Mouse (Mus musculus) liver, adult (tissue): ENCODE results near the gene Tm7sf2.

Experiments
- GATA4 ChIP-seq: IDR thresholded peaks from 2 replicates; pipeline ENCODE4 v1.6.1; 2014; ENCODE audit warnings: mild to moderate bottlenecking, low read length; ENCODE audit not compliant: insufficient replicate concordance

Tm7sf2 gene

DNA sequence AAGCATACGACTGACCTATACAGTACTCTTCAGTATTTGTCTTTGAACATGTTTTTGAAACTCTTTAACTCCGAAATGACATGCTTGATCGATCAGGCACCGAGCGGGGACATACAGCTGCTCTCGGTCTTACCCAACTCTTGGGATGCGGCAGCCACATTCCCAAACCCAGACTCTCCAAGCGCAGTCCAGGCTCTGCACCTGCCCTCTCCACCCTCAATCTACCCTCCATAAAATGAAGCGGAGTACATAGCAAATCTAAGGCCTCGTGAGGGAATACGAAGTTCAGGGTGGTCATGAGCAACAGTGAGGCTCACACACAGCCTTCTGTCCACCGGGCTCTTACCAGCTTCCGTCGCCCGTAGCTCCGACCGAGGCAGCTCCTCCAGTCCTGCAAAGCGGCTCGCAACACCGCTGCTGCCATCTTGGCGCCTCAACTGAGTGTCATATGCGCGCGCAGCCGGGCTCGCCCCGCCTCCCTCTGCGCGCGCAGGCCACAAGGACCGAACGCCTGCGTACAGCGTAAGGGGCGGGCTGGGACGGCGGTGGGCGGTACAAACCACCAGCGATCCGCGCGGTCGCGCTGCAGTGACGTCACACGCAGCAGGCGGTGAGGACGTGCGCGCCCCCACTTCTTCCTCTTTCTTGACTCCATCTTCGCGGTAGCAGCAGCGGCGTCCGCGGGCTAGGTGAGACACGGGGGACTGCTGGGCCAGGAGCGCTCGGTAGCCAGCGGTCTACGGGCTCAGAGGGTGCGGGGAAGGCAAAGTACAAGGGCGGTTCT is 10.7 kb downstream of the Tm7sf2 start, which contains the start of the genes Mrpl49 and Fau:
TSS of gene Mrpl49 (minus strand) at position 473 of the 784 bp plus-strand sequence.
TSS of gene Fau (plus strand) at position 532 of the 784 bp plus-strand sequence.
- TF ChIP-seq GATA4, result peak; percentile 61; the same call in 1 of the 2 replicates

DNA sequence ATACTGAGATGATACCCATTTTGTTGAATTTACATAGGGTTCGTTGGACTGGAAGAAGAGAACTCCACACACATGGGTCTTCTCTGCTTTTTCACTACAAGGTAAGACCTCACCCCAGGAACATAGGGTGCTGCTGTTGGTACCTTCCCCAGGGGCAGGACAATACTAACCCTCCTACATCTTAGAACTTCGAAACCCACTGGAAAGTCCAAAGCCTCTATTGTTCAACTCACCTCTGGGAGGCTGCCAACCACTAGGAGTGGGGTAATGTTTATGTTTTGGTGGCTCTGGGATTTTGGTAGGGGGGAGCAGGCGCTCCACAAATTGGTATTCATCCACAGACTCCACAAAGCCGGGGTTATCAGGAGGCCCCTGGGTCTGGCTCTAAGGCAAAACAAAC is 11.5 kb downstream of the Tm7sf2 start:
- TF ChIP-seq GATA4, result no peak

DNA sequence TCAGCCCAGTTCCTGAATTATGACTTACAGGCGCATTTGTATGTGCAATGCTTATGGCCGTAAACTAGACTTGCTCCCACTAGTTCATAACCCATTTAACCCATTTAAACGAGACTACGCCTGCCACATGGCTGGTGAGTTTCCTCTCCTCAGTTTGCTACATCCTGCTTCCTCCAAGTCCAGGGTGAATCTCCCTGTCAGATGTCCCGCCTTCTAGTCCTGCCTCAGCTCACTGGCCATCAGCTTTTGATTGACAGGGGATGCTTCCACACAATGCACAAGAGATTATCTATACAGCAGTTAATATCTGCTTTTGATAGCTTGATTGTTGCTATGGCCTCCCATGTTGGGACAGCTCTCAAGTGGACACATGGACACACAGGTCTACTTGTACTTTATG is 13.9 kb downstream of the Tm7sf2 start:
- no peak for TF ChIP-seq GATA4

DNA sequence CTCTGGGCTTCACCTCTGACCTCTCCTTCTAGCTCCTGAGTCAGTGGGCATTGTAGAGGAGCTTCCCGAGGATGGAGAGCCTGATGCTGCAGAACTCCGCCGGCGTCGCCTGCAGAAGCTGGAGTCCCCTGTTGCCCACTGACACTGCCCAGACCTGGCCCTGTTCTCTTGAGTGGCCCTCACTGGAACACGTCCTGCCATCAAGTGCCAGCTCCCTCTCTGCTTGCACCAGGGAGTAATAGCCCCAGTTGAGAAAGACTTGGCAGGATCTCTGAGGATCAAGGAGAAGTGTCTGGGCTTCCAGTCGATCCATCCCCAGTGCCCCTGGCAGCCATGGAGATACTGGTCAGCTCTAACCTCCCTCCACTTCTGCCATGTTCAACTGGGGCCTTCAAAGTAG is 15.7 kb downstream of the Tm7sf2 start:
- no peak for TF ChIP-seq GATA4

DNA sequence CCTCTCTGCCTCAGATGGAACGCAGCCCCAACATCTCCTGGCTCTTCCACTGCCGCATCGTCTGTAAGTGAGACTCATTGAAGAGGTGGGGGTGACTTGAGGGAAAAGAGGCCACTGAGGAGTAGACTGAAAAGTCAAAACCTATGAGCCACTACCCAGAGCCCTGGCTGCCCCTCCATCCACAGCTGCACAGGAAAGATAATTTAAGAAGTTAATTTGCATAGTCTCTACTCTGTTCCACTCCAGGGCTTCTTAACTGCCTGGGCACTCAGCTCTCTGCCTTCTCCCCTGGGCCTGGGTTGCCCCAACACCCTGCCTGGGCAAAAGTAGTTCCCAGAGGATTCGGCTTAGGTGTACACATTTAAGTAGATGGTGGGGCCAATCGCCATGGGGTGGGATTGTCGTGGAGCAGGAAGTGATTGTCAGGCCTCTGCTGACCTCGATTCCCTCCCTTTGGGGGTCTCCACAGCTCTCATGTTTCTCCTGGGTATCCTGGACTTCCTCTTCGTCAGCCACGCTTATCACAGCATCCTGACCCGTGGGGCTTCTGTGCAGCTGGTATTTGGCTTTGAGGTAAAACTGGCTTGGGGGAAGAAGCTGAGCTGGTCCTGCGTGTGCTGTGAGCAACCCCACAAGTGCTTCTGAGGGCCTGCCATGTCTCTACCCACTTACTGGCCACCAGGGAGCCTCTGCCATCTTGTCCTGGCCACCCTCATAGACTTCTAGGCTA is 19.3 kb downstream of the Tm7sf2 start:
- TF ChIP-seq GATA4, result no peak

DNA sequence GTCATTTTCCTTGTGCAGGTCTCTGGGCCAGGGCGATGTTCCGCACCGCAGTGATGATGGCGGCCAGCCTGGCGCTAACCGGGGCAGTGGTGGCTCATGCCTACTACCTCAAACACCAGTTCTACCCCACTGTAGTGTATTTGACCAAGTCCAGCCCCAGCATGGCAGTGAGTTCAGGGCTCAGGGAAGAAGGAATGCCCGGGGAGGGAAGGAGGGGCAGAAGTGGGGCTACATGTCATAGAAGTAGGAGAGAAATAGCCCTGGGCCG is 20.3 kb downstream of the Tm7sf2 start:
- TF ChIP-seq GATA4, result no peak

DNA sequence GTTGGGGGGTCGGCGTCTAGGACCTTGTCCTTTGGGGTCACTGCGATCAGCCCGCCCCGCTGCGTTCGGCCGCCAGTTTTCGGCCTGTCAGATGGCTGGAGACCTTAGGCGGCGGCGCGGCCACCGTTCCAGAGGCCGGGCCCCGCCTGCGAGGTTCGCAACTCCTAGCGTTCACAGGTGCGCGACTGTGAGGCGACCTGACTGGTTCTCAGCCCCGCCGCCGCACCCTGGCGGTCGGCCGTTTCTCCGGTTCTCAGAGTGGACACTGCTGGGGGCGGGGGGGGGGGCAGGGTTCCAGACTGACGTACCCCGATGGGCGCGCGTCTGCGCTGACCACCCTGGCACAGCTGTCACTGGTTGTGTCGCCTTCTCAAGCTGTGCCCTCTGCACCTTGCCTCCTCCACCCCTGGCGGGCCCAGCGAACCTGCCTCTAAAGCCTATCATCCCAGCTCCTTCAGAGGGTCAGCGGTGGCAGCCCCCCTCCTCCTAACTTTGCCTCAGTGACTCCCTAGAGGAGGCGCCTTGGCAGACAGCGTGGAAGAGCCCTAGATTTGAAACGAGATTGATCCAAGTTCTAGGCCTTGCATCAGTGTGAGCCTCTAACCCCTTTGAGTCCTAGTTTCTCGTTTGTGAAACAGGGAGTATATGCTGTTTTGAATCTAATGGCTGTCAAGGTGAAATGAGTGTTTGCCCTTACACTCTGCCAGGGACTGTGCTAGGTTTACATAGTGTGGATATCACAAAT is 20.8 kb downstream of the Tm7sf2 start:
- no peak for TF ChIP-seq GATA4

DNA sequence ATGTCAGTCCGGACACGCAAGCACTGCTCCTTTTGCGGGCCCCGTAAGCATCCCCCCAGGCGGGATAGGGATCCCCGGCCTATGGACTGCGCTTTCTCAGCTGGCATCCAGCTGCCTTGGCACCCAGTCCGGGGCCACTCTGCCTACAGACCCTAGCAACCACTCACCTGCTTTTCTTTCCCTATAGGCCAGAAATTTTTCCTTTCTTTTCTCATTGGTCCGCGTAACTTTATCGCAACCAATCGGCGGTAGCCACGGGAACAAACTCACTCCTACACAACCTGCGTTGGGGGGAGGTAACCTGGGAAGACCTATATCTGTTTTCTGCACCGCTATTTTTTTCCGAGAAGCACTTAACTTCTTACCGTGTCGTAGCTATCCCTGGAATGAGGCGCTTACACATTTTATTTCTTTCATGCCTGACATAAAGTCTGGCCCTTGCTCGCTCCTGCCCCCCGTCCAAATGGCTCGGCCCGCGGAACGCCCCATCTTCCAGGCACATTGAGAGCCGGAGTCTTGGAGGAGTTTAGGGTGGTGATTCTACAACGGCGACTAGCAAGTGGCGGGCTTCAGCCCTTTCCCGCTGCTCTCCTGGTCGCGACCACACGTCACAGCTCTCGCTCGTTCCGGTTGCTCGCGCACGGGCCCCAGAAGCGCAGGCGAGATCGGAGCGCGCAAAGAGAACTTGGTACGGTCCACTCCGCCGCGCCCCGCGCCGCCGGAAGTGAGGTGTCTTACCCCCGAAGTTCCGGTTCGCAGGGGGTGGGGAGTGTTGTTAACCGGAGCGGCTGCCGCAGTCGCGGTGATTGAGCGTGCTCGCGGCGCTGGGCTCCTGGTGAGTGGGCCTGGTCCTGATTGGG is 21.6 kb downstream of the Tm7sf2 start, which contains the start of gene Syvn1:
TSS of gene Syvn1 (plus strand) at position 283 of the 860 bp plus-strand sequence.
- no peak for TF ChIP-seq GATA4

DNA sequence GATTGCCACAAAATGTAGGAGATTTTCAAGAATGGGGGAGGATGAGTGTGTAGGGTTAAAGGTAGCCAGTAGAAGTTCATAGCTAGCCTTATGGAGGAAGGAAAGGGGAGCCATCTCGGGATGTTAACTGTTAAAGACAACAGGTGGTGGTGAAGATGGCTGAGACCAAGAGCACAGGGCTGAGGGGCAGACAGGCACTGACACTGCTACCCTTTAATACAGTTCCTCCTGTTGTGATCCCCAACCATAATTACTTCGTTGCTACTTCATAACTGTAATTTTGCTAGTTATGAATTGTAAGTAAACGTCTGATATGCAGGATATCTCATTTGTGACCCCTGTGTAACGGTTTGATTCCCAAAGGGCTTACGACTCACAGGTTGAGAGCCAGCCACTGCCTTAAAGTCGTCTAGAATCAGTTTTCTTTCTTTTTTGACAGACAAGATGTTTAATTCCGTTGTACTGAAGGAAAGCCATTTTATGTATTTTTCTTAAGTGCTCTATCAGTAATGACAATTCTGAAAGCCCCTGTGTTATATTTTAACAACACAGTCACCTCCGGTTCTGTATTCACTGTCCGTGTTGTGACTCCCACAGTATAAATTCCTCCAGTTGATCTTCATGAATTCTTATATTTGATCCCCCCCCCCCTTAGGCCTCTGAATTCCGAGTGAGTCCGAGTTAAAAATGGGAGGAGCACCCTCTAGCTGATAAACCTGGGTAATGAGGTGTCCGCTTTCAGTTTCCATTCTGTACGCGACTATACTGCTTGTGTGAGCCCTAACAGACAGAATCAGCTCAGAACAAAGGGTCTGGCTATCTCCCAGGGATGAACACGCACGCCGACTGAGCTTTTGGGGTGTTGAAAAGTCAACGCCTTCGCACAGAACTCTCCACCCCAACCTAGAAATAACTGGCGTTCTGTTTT is 22.5 kb downstream of the Tm7sf2 start:
- peak; percentile 11; the same call in 1 of the 2 replicates for TF ChIP-seq GATA4

DNA sequence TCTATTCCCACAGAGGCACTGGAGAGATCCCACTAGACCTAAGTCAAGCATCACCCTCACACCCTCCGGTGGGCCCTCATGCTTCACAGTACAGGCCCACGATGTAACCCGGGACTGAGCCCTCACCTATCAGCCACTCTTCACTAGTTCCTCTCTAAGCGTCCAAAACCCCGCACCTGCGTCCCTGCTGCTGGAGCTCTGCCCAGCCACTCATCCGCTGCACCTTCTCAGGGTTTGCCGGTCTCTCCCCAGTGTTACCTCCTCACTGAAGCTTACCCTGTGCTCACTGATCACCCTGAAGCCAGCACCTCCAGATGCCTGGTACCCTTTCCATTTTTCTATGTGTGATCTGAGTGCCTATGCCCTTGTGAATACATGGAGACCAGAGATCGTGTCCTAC is 25.9 kb downstream of the Tm7sf2 start:
- no peak for TF ChIP-seq GATA4

DNA sequence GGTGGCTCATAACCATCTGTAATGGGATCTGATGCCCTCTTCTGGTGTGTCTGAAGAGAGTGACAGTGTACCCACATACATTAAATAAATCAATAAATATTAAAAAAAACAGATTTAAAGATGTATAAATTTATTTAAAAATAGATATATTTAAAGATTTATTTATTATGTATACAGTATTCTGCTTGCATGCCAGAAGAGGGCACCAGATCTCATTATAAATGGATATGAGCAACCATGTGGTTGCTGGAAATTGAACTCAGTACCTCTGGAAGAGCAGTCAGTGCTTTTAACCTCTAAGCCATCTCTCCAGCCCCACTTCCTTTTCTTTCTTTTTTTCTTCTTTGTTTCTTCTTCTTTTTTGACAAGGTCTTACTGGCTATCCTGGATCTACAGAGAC is 28.2 kb downstream of the Tm7sf2 start:
- TF ChIP-seq GATA4, result no peak

DNA sequence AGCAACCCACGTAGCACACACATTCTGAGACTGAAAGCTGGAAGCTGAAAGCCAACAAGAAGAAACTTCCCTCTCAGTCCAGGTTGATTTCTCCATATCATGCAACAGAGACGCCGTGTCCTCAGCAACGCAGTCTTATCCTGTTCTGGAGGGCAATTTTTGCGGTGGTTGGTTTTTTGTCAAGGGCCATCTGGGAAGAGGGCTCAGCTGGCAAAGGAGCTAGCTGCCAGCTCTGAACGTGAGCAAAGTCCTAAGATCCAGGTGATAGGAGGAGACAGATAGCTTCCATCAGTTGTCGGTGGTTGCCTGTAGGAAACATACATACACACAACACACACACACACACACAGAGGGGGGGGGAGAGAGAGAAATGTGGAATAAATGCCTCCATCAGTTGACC is 29.8 kb downstream of the Tm7sf2 start:
- no peak for TF ChIP-seq GATA4

DNA sequence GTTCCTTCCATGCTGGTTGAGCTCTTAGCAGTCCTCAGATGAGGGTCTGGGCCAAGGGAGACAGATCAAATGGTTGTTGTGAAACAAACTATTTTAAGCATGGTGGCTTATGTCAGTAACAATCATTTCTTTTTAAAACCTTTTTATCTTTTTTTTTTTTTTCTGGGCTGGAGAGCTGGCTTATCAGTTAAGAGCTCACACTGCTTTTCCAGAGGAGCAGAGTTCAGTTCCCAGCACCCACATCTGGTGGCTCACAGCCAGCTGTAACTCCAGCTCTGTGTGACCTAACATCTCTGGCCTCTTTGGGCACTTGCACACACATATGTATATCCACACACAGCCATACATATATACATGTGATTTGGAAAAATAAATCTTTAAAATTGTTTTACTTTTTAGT is 30.5 kb downstream of the Tm7sf2 start:
- TF ChIP-seq GATA4, result no peak
